Mouse (Mus musculus): ENCODE measurements around the gene Olfr1023. TPM values are rescaled to one million over a fixed set of nuclear protein-coding genes. Genes with fewer than 3 reads are reported as not detected.

Gene Olfr1023
- not detected for polyA plus RNA-seq (2014; fragmentation: Illumina TruSeq; extraction: RNeasy Lipid Tissue Mini Kit (QIAGEN cat#74804); ENCODE audit: low replicate concordance)

GRCm38 (mm10) chr2:85885340-85885739 lies at the start of gene Olfr1023:
Gene Olfr1023 (plus strand): TSS chr2:85885640.

GRCm38 (mm10) chr2:85845383-85845782 lies 40.1 kb upstream of the Olfr1023 start, which contains the start of gene Olfr1019:
Gene Olfr1019 (minus strand): TSS chr2:85845483.

GRCm38 (mm10) chr2:85846730-85847129 lies 38.7 kb upstream of the Olfr1023 start, which contains the start of gene Olfr1020:
Gene Olfr1020 (plus strand): TSS chr2:85847030.

GRCm38 (mm10) chr2:85868294-85868693 lies 17.1 kb upstream of the Olfr1023 start, which contains the start of gene Olfr1022:
Gene Olfr1022 (plus strand): TSS chr2:85868594.

GRCm38 (mm10) chr2:85904952-85905351 lies 19.5 kb downstream of the Olfr1023 start, which contains the start of gene Olfr1024:
Gene Olfr1024 (minus strand): TSS chr2:85905052.

GRCm38 (mm10) chr2:85914893-85915292 lies 29.5 kb downstream of the Olfr1023 start, which contains the start of gene Olfr1025-ps1:
Gene Olfr1025-ps1 (plus strand): TSS chr2:85915193.

GRCm38 (mm10) chr2:85921258-85921657 lies 35.8 kb downstream of the Olfr1023 start, which contains the start of gene Olfr1026:
Gene Olfr1026 (plus strand): TSS chr2:85921558.

Other genes with a start within 250 kb of the Olfr1023 start
- not detected for gene Olfr1002, start 234.9 kb upstream of the Olfr1023 start, polyA plus RNA-seq (2014; fragmentation: Illumina TruSeq; extraction: RNeasy Lipid Tissue Mini Kit (QIAGEN cat#74804); ENCODE audit: low replicate concordance)
- not detected for gene Olfr154, start 221.2 kb upstream of the Olfr1023 start, polyA plus RNA-seq (2014; fragmentation: Illumina TruSeq; extraction: RNeasy Lipid Tissue Mini Kit (QIAGEN cat#74804); ENCODE audit: low replicate concordance)
- gene Olfr1006, start 206.9 kb upstream of the Olfr1023 start, polyA plus RNA-seq (2014; fragmentation: Illumina TruSeq; extraction: RNeasy Lipid Tissue Mini Kit (QIAGEN cat#74804); ENCODE audit: low replicate concordance) = not detected
- gene Olfr1008, start 196.2 kb upstream of the Olfr1023 start, polyA plus RNA-seq (2014; fragmentation: Illumina TruSeq; extraction: RNeasy Lipid Tissue Mini Kit (QIAGEN cat#74804); ENCODE audit: low replicate concordance) = not detected
- not detected for gene Olfr1009, start 170.2 kb upstream of the Olfr1023 start, polyA plus RNA-seq (2014; fragmentation: Illumina TruSeq; extraction: RNeasy Lipid Tissue Mini Kit (QIAGEN cat#74804); ENCODE audit: low replicate concordance)
- gene Olfr1012, start 122.9 kb upstream of the Olfr1023 start, polyA plus RNA-seq (2014; fragmentation: Illumina TruSeq; extraction: RNeasy Lipid Tissue Mini Kit (QIAGEN cat#74804); ENCODE audit: low replicate concordance) = not detected
- not detected for gene Olfr1013, start 118.5 kb upstream of the Olfr1023 start, polyA plus RNA-seq (2014; fragmentation: Illumina TruSeq; extraction: RNeasy Lipid Tissue Mini Kit (QIAGEN cat#74804); ENCODE audit: low replicate concordance)
- gene Olfr1014, start 112.9 kb upstream of the Olfr1023 start, polyA plus RNA-seq (2014; fragmentation: Illumina TruSeq; extraction: RNeasy Lipid Tissue Mini Kit (QIAGEN cat#74804); ENCODE audit: low replicate concordance) = not detected
- not detected for gene Olfr1015, start 103.6 kb upstream of the Olfr1023 start, polyA plus RNA-seq (2014; fragmentation: Illumina TruSeq; extraction: RNeasy Lipid Tissue Mini Kit (QIAGEN cat#74804); ENCODE audit: low replicate concordance)
- gene Olfr1016, start 83.1 kb upstream of the Olfr1023 start, polyA plus RNA-seq (2014; fragmentation: Illumina TruSeq; extraction: RNeasy Lipid Tissue Mini Kit (QIAGEN cat#74804); ENCODE audit: low replicate concordance) = not detected
- not detected for gene Olfr1018, start 67.2 kb upstream of the Olfr1023 start, polyA plus RNA-seq (2014; fragmentation: Illumina TruSeq; extraction: RNeasy Lipid Tissue Mini Kit (QIAGEN cat#74804); ENCODE audit: low replicate concordance)
- gene Olfr1019, start 40.2 kb upstream of the Olfr1023 start, polyA plus RNA-seq (2014; fragmentation: Illumina TruSeq; extraction: RNeasy Lipid Tissue Mini Kit (QIAGEN cat#74804); ENCODE audit: low replicate concordance) = not detected
- gene Olfr1020, start 38.6 kb upstream of the Olfr1023 start, polyA plus RNA-seq (2014; fragmentation: Illumina TruSeq; extraction: RNeasy Lipid Tissue Mini Kit (QIAGEN cat#74804); ENCODE audit: low replicate concordance) = not detected
- not detected for gene Olfr1022, start 17.0 kb upstream of the Olfr1023 start, polyA plus RNA-seq (2014; fragmentation: Illumina TruSeq; extraction: RNeasy Lipid Tissue Mini Kit (QIAGEN cat#74804); ENCODE audit: low replicate concordance)
- gene Olfr1024, start 19.4 kb downstream of the Olfr1023 start, polyA plus RNA-seq (2014; fragmentation: Illumina TruSeq; extraction: RNeasy Lipid Tissue Mini Kit (QIAGEN cat#74804); ENCODE audit: low replicate concordance) = not detected
- not detected for gene Olfr1025-ps1, start 29.6 kb downstream of the Olfr1023 start, polyA plus RNA-seq (2014; fragmentation: Illumina TruSeq; extraction: RNeasy Lipid Tissue Mini Kit (QIAGEN cat#74804); ENCODE audit: low replicate concordance)
- gene Olfr1026, start 35.9 kb downstream of the Olfr1023 start, polyA plus RNA-seq (2014; fragmentation: Illumina TruSeq; extraction: RNeasy Lipid Tissue Mini Kit (QIAGEN cat#74804); ENCODE audit: low replicate concordance) = not detected
- gene Olfr1028, start 64.8 kb downstream of the Olfr1023 start, polyA plus RNA-seq (2014; fragmentation: Illumina TruSeq; extraction: RNeasy Lipid Tissue Mini Kit (QIAGEN cat#74804); ENCODE audit: low replicate concordance) = not detected
- not detected for gene Olfr1029, start 88.3 kb downstream of the Olfr1023 start, polyA plus RNA-seq (2014; fragmentation: Illumina TruSeq; extraction: RNeasy Lipid Tissue Mini Kit (QIAGEN cat#74804); ENCODE audit: low replicate concordance)
- not detected for gene Olfr1030, start 93.6 kb downstream of the Olfr1023 start, polyA plus RNA-seq (2014; fragmentation: Illumina TruSeq; extraction: RNeasy Lipid Tissue Mini Kit (QIAGEN cat#74804); ENCODE audit: low replicate concordance)
- gene Olfr1031, start 104.7 kb downstream of the Olfr1023 start, polyA plus RNA-seq (2014; fragmentation: Illumina TruSeq; extraction: RNeasy Lipid Tissue Mini Kit (QIAGEN cat#74804); ENCODE audit: low replicate concordance) = not detected
- gene Olfr1032, start 119.9 kb downstream of the Olfr1023 start, polyA plus RNA-seq (2014; fragmentation: Illumina TruSeq; extraction: RNeasy Lipid Tissue Mini Kit (QIAGEN cat#74804); ENCODE audit: low replicate concordance) = not detected
- 3.2 TPM for gene Olfr1033, start 135.0 kb downstream of the Olfr1023 start, polyA plus RNA-seq (2014; fragmentation: Illumina TruSeq; extraction: RNeasy Lipid Tissue Mini Kit (QIAGEN cat#74804); ENCODE audit: low replicate concordance)
- gene Olfr1034, start 160.2 kb downstream of the Olfr1023 start, polyA plus RNA-seq (2014; fragmentation: Illumina TruSeq; extraction: RNeasy Lipid Tissue Mini Kit (QIAGEN cat#74804); ENCODE audit: low replicate concordance) = 0.89 TPM
- not detected for gene Olfr1036, start 188.4 kb downstream of the Olfr1023 start, polyA plus RNA-seq (2014; fragmentation: Illumina TruSeq; extraction: RNeasy Lipid Tissue Mini Kit (QIAGEN cat#74804); ENCODE audit: low replicate concordance)
- not detected for gene Olfr1037, start 201.7 kb downstream of the Olfr1023 start, polyA plus RNA-seq (2014; fragmentation: Illumina TruSeq; extraction: RNeasy Lipid Tissue Mini Kit (QIAGEN cat#74804); ENCODE audit: low replicate concordance)

All from small intestine, adult 10 weeks (tissue).